Mouse (Mus musculus) MEL (cell line): ENCODE data around the gene Elk3. TPM values are rescaled to one million over a fixed set of nuclear protein-coding genes. Genes with fewer than 3 reads are reported as not detected.

Source experiments
- DNase-seq: peaks from one replicate; pipeline ENCODE4 v3.0.0; 2011; ENCODE audit warnings: low read depth, low spot score
- H3K27ac ChIP-seq: 2 replicates; pipeline ENCODE4 v1.5.1; 2012; ENCODE audit warnings: low read depth, mild to moderate bottlenecking, control low read depth, low read length, moderate library complexity; ENCODE audit not compliant: control insufficient read depth
- H3K27me3 ChIP-seq, 2 experiments: fragments of 150-350 bp in 1 of 2; sonication (generic) in 1 of 2; 2 replicates each; pipeline ENCODE4 v1.6.1; 2012; ENCODE audit warnings: low read length in 2 of 2, mild to moderate bottlenecking in 2 of 2, improper control_type of control experiment in 1 of 2, moderate library complexity in 1 of 2; ENCODE audit not compliant: insufficient read depth in 2 of 2, control insufficient read depth in 1 of 2
- H3K36me3 ChIP-seq, 2 experiments: 2 replicates each; pipeline ENCODE4 v1.6.1; 2012 to 2014; ENCODE audit warnings: low read length in 2 of 2, improper control_type of control experiment in 1 of 2, inconsistent platforms in 1 of 2, mild to moderate bottlenecking in 1 of 2; ENCODE audit not compliant: insufficient read depth in 2 of 2, control insufficient read depth in 1 of 2
- H3K4me1 ChIP-seq, 2 experiments: fragments of 150-350 bp in 1 of 2; sonication (generic) in 1 of 2; 2 replicates each; pipeline ENCODE4 v1.6.1; 2012; ENCODE audit warnings: low read length in 2 of 2, improper control_type of control experiment in 1 of 2, mild to moderate bottlenecking in 1 of 2; ENCODE audit not compliant: insufficient read depth in 2 of 2, control insufficient read depth in 1 of 2
- H3K4me3 ChIP-seq, 2 experiments: fragments of 150-350 bp in 1 of 2; sonication (generic) in 1 of 2; 2 replicates each; pipeline ENCODE4 v1.5.1; 2012; ENCODE audit warnings: low read depth in 2 of 2, low read length in 2 of 2, mild to moderate bottlenecking in 2 of 2, moderate library complexity in 2 of 2, control low read depth in 1 of 2, improper control_type of control experiment in 1 of 2; ENCODE audit not compliant: control insufficient read depth in 1 of 2, insufficient read depth in 1 of 2
- H3K79me2 ChIP-seq: 2 replicates; pipeline ENCODE4 v1.6.1; 2012; ENCODE audit warnings: mild to moderate bottlenecking, low read length, moderate library complexity; ENCODE audit not compliant: control insufficient read depth, poor library complexity, insufficient read depth
- H3K9ac ChIP-seq: 2 replicates; pipeline ENCODE4 v1.6.1; 2012; ENCODE audit warnings: low read depth, mild to moderate bottlenecking, control low read depth, low read length, moderate library complexity; ENCODE audit not compliant: control insufficient read depth, poor library complexity, severe bottlenecking
- H3K9me3 ChIP-seq: fragments of 150-350 bp; sonication (generic); replicated peaks from 2 replicates; pipeline ENCODE4 v1.6.1; 2012; ENCODE audit warnings: mild to moderate bottlenecking, low read length, improper control_type of control experiment, moderate library complexity; ENCODE audit not compliant: insufficient read depth
- CHD1 ChIP-seq: IDR thresholded peaks from 2 replicates; pipeline ENCODE4 v1.6.1; 2012; ENCODE audit warnings: low read depth, mild to moderate bottlenecking, inconsistent platforms, low read length, improper control_type of control experiment
- CTCF ChIP-seq, 3 experiments: IDR thresholded peaks in 2 of 3; conservative IDR thresholded peaks in 1 of 3; 2 replicates each; pipeline ENCODE4 v1.5.1; 2011 to 2012; ENCODE audit warnings: low read length in 3 of 3, low read depth in 2 of 3, mild to moderate bottlenecking in 2 of 3, improper control_type of control experiment in 1 of 3, inconsistent platforms in 1 of 3, mixed read lengths in 1 of 3, moderate library complexity in 1 of 3; ENCODE audit not compliant: control insufficient read depth in 1 of 3, insufficient read depth in 1 of 3, poor library complexity in 1 of 3, severe bottlenecking in 1 of 3
- EP300 ChIP-seq, 2 experiments: IDR thresholded peaks; 2 replicates each; pipeline ENCODE4 v1.6.1; 2011; ENCODE audit warnings: improper control_type of control experiment in 2 of 2, low read length in 2 of 2, low read depth in 1 of 2, mild to moderate bottlenecking in 1 of 2
- HCFC1 ChIP-seq: IDR thresholded peaks from 2 replicates; pipeline ENCODE4 v1.6.1; 2012; ENCODE audit warnings: low read depth, mild to moderate bottlenecking, inconsistent platforms, low read length, improper control_type of control experiment, moderate library complexity
- MAFK ChIP-seq: IDR thresholded peaks from 2 replicates; pipeline ENCODE4 v1.6.1; 2011; ENCODE audit warnings: low read depth, mild to moderate bottlenecking, low read length, improper control_type of control experiment, borderline replicate concordance
- MAX ChIP-seq: IDR thresholded peaks from 2 replicates; pipeline ENCODE4 v1.6.1; 2011; ENCODE audit warnings: low read length, improper control_type of control experiment
- MEF2A ChIP-seq: IDR thresholded peaks from 2 replicates; pipeline ENCODE4 v1.6.1; 2014; ENCODE audit warnings: low read depth, mild to moderate bottlenecking, inconsistent platforms, low read length, improper control_type of control experiment; ENCODE audit not compliant: poor library complexity, insufficient replicate concordance, severe bottlenecking; ENCODE audit errors: extremely low read depth
- MXI1 ChIP-seq: IDR thresholded peaks from 2 replicates; pipeline ENCODE4 v1.6.1; 2011; ENCODE audit warnings: mild to moderate bottlenecking, low read depth, low read length, improper control_type of control experiment
- MYC ChIP-seq: IDR thresholded peaks from 2 replicates; pipeline ENCODE4 v1.6.1; 2011; ENCODE audit warnings: low read depth, mild to moderate bottlenecking, low read length, improper control_type of control experiment, moderate library complexity
- POLR2AphosphoS2 ChIP-seq: IDR thresholded peaks from 2 replicates; pipeline ENCODE4 v1.6.1; 2011; ENCODE audit warnings: low read length, improper control_type of control experiment
- RAD21 ChIP-seq: IDR thresholded peaks from 2 replicates; pipeline ENCODE4 v1.6.1; 2011; ENCODE audit warnings: mild to moderate bottlenecking, low read depth, low read length, improper control_type of control experiment
- RCOR1 ChIP-seq: IDR thresholded peaks from 2 replicates; pipeline ENCODE4 v1.6.1; 2012; ENCODE audit warnings: low read depth, mild to moderate bottlenecking, inconsistent platforms, low read length, improper control_type of control experiment
- SIN3A ChIP-seq: IDR thresholded peaks from 2 replicates; pipeline ENCODE4 v1.6.1; 2012; ENCODE audit warnings: low read length, improper control_type of control experiment, inconsistent platforms
- SMC3 ChIP-seq: IDR thresholded peaks from 2 replicates; pipeline ENCODE4 v1.6.1; 2011; ENCODE audit warnings: low read depth, low read length, improper control_type of control experiment
- TAL1 ChIP-seq: IDR thresholded peaks from 2 replicates; pipeline ENCODE4 v1.6.1; 2012; ENCODE audit warnings: mild to moderate bottlenecking, inconsistent platforms, low read length, moderate library complexity, mixed read lengths
- TBP ChIP-seq: IDR thresholded peaks from 2 replicates; pipeline ENCODE4 v1.8.0; 2011; ENCODE audit warnings: low read depth, low read length, improper control_type of control experiment
- UBTF ChIP-seq: IDR thresholded peaks from 2 replicates; pipeline ENCODE4 v1.6.1; 2012; ENCODE audit warnings: low read depth, mild to moderate bottlenecking, inconsistent platforms, low read length, improper control_type of control experiment, moderate library complexity, borderline replicate concordance; ENCODE audit not compliant: insufficient read depth
- ZC3H11A ChIP-seq: IDR thresholded peaks from 2 replicates; pipeline ENCODE4 v1.6.1; 2012; ENCODE audit warnings: low read depth, mild to moderate bottlenecking, inconsistent platforms, low read length, improper control_type of control experiment
- ZKSCAN1 ChIP-seq: IDR thresholded peaks from 2 replicates; pipeline ENCODE4 v1.6.1; 2012; ENCODE audit warnings: low read depth, mild to moderate bottlenecking, inconsistent platforms, low read length, improper control_type of control experiment, moderate library complexity
- ZMIZ1 ChIP-seq: IDR thresholded peaks from 2 replicates; pipeline ENCODE4 v1.6.1; 2012; ENCODE audit warnings: low read depth, mild to moderate bottlenecking, inconsistent platforms, low read length, improper control_type of control experiment, moderate library complexity
- ZNF384 ChIP-seq: IDR thresholded peaks from 2 replicates; pipeline ENCODE4 v1.6.1; 2012; ENCODE audit warnings: low read depth, mild to moderate bottlenecking, inconsistent platforms, low read length, improper control_type of control experiment
- polyA plus RNA-seq, 2 experiments: library from polyadenylated mRNA; stranded (reverse) in 1 of 2; unstranded in 1 of 2; fragments of >175 nt in 1 of 2; fragments of >200 nt in 1 of 2; gene quantifications; 2 replicates each; pipeline versions ENCODE4 v1.2.1 to v1.2.4; 2012; ENCODE audit warnings: low replicate concordance in 2 of 2, low read depth in 1 of 2; ENCODE audit not compliant: insufficient read length in 2 of 2, insufficient read depth in 1 of 2, missing spikeins in 1 of 2
- total RNA-seq: library from RNA; depleted of rRNA; stranded (reverse); fragments of 300-350 nt; gene quantifications from 2 replicates; pipeline ENCODE4 v1.2.3, GENCODE M21; 2012

Elk3 gene
- total and polyA plus RNA-seq, 3 experiments, result 1.0 to 6.3 TPM; not detected in 1

DNA sequence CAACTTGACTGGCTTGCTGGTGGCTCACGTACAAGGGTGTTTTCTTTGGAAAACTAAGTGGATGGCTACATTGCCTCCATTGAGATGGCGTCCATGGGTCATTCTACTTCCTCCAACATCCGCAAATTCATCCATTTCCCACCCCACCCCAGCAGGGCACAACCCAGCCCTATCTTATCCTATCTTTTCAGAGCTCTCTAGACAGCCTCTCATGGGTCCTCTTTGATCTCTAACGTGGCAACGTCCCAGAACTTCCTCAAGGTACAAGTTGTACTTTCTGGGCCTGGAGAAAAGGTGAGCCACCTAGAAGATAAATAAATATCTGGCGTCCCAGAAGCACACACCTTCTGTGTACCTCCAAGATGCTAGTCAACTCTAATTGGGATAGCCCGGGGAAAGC is 17.3 kb downstream of the Elk3 start:
- Histone ChIP-seq H3K27me3 (no peaks in the 10 kb centered on the region), H3K4me1 (peaks cover 2 to 7% of the 10 kb centered on the region in 2 experiments; a peak in 3 of 4 replicates), H3K9me3 (no peaks in the 10 kb centered on the region), H3K36me3 (peaks cover 0 to 7% of the 10 kb centered on the region in 2 experiments; a peak in 2 of 4 replicates), H3K4me3 (no peak overlapping the region), H3K9ac (no peak overlapping the region), H3K79me2 (no peaks in the 10 kb centered on the region), H3K27ac (no peak overlapping the region)
- TF ChIP-seq MYC (no peak), EP300 (IDR thresholded peaks at IDR 0.05; ENCODE audit: low read depth in 1 of 2, low read length in 2 of 2) (no peak), MEF2A (no peak), RCOR1 (no peak), TAL1 (no peak), TBP (no peak), MXI1 (no peak), UBTF (no peak)
- no peak for DNase-seq

DNA sequence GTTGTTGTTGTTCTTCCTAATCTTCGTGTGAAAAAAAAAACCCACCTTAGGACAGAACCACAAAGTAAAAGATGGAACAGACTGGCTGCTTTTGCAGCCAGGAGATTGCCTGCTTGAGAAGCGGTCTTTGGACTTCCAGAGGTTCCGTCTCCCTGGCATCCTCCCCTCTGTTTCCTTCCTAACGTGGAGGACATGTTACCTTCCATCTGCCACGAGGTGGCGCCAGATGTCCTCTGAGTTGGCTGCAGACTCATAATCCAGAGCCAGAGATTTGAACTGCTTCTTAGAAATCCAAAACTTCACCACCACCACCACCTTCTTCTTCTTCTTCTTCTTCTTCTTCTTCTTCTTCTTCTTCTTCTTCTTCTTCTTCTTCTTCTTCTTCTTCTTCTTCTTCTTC is 19.1 kb downstream of the Elk3 start:
- Histone ChIP-seq H3K27ac (no peak overlapping the region), H3K4me1 (peaks cover 9 to 20% of the 10 kb centered on the region in 2 experiments), H3K27me3 (no peaks in the 10 kb centered on the region), H3K79me2 (no peaks in the 10 kb centered on the region), H3K36me3 (peaks cover 0 to 14% of the 10 kb centered on the region in 2 experiments; a peak in 2 of 4 replicates), H3K4me3 (peak overlapping the region in 1 of 2 experiments; percentile 37; a peak in 2 of 4 replicates), H3K9me3 (no peaks in the 10 kb centered on the region), H3K9ac (no peak overlapping the region)
- DNase-seq, result peak; percentile 85
- no peak for TF ChIP-seq MAFK
- no peak for TF ChIP-seq MAX
- TF ChIP-seq HCFC1, result 0 out of 2 replicates have a peak, but pooled peaks have one; percentile 19
- peak; percentile 38; the same call in 1 of the 2 replicates for TF ChIP-seq SIN3A
- peak; percentile 28 for TF ChIP-seq ZNF384
- no peak for TF ChIP-seq CHD1
- no peak for TF ChIP-seq ZKSCAN1
- TF ChIP-seq SMC3, result peak; percentile 84
- peak; percentile 75 for TF ChIP-seq ZC3H11A
- TF ChIP-seq CTCF (IDR thresholded peaks at IDR 0.05 in 2 of 3, conservative IDR thresholded peaks at IDR 0.05 in 1 of 3; ENCODE audit: control insufficient read depth in 1 of 3, insufficient read depth in 1 of 3, low read depth in 2 of 3, low read length in 3 of 3, poor library complexity in 1 of 3, severe bottlenecking in 1 of 3), result peak; percentile 59 to 93 (median 75)
- peak; percentile 74 for TF ChIP-seq RAD21
- no peak for TF ChIP-seq POLR2AphosphoS2
- TF ChIP-seq ZMIZ1, result no peak
